Comparison of ENCODE assay signal across 11 mouse cellular contexts in genomic region chr5:64193353-64193752, GRCm38 (mm10). TPM values are rescaled to one million over a fixed set of nuclear protein-coding genes. Genes with fewer than 3 reads are reported as not detected.
A peak's percentile ranks its signal among the peaks of the same experiment; 100 is the strongest.
DNase-seq lines count a peak whose midpoint lies in the region; ATAC-seq lines count a peak whose summit lies in the region.
"Had no signal": no experiment of that assay in that cellular context is flagged by ENCODE, and none has a peak within 500 bp of the region (broad histone marks: within the 10 kb centered on the region; RNA-seq: fewer than 3 reads in every experiment).

No protein-coding gene starts in this region.

- H3K9ac ChIP-seq in hindbrain, embryonic 12.5 days, result no peak overlapping the region
- no peak overlapping the region for H3K9ac ChIP-seq in hindbrain, embryonic 16.5 days (ENCODE audit: low read depth, low read length)

- no peak for ATAC-seq in hindbrain, embryonic 12.5 days (ENCODE audit: low FRiP score)
- no peak for ATAC-seq in hindbrain, embryonic 16.5 days

- H3K4me3 ChIP-seq in hindbrain, embryonic 12.5 days, result no peak overlapping the region
- H3K4me3 ChIP-seq in hindbrain, embryonic 16.5 days (ENCODE audit: low read length), result no peak overlapping the region
- H3K4me3 ChIP-seq: layer of hippocampus, adult 2 months had no signal

- no peaks in the 10 kb centered on the region for H3K4me1 ChIP-seq in hindbrain, embryonic 12.5 days
- 0 out of 2 replicates have a peak, but pooled peaks cover 5% of the 10 kb centered on the region for H3K4me1 ChIP-seq in hindbrain, embryonic 16.5 days (ENCODE audit: control insufficient read depth, insufficient read depth, low read depth, low read length)

- no peak overlapping the region for H3K27ac ChIP-seq in hindbrain, embryonic 12.5 days
- no peak overlapping the region for H3K27ac ChIP-seq in hindbrain, embryonic 16.5 days (ENCODE audit: low read depth, low read length)
- H3K27ac ChIP-seq: layer of hippocampus, adult 2 months; macrophage had no signal

- H3K36me3 ChIP-seq in hindbrain, embryonic 12.5 days, result no peaks in the 10 kb centered on the region
- no peaks in the 10 kb centered on the region for H3K36me3 ChIP-seq in hindbrain, embryonic 16.5 days (ENCODE audit: control insufficient read depth, insufficient read depth, low read length)

- 0 out of 2 replicates have a peak overlapping the region, but pooled peaks have one; percentile 4 for H3K4me2 ChIP-seq in hindbrain, embryonic 12.5 days (replicated peaks)
- H3K4me2 ChIP-seq in hindbrain, embryonic 16.5 days (ENCODE audit: low read length), result no peak overlapping the region

- peak; percentile 12 for DNase-seq in retina, postnatal 1 day
- no peak for DNase-seq in retina, embryonic 14.5 days (ENCODE audit: low spot score)
- DNase-seq in kidney, postnatal 14 days, result peak; percentile 56
- DNase-seq in adipocyte (ENCODE audit: low spot score), result no peak
- DNase-seq in cerebellum, adult 11-12 months, result no peak
- DNase-seq in adrenal gland, postnatal 4 days (ENCODE audit: low spot score in 2 of 2), result no peak
- DNase-seq: cerebellum, postnatal 10 days had no signal

- 56% methylated on average over 11 of the region's 11 CpGs for WGBS in hindbrain, embryonic 12.5 days
- 64% methylated on average over 11 of the region's 11 CpGs for WGBS in hindbrain, embryonic 16.5 days

- no peaks in the 10 kb centered on the region for H3K27me3 ChIP-seq in hindbrain, embryonic 12.5 days
- no peaks in the 10 kb centered on the region for H3K27me3 ChIP-seq in hindbrain, embryonic 16.5 days (replicated peaks; ENCODE audit: control insufficient read depth, insufficient read depth, low read length)

- peaks cover 4% of the 10 kb centered on the region for H3K9me3 ChIP-seq in hindbrain, embryonic 12.5 days (replicated peaks)
- H3K9me3 ChIP-seq in hindbrain, embryonic 16.5 days (ENCODE audit: control insufficient read depth, low read length), result 0 out of 2 replicates have a peak, but pooled peaks cover 3% of the 10 kb centered on the region

RNA-seq across cellular contexts. Expression of gene Tbc1d1, which starts 37.2 kb away (rescaled TPM):
- 23.8 and 24.5 TPM in 2 replicates for polyA plus RNA-seq in hindbrain, embryonic 12.5 days (2016; fragmentation: Nextera tagmentation; extraction: Ambion mirVana)
- polyA plus RNA-seq in hindbrain, embryonic 16.5 days (2015; fragmentation: Nextera tagmentation; extraction: Ambion mirVana), result 10.9 and 12.3 TPM in 2 replicates
- total RNA-seq in adrenal gland, postnatal 4 days (2021), result 10 to 100 TPM; 20.2 to 26.7 TPM

Comparison
In these comparisons a context has a peak if more than half of its experiments do, and no peak if none do; other contexts are left out.
1. DNase-seq: peak in retina, postnatal 1 day (single experiment) and kidney, postnatal 14 days (single experiment); none in retina, embryonic 14.5 days (single experiment), adipocyte (single experiment), cerebellum, adult 11-12 months (single experiment) and adrenal gland, postnatal 4 days (0 of 2).